Mouse (Mus musculus) lung, adult 2 months (tissue): ENCODE results near the gene Zbtb20. TPM values are rescaled to one million over a fixed set of nuclear protein-coding genes. Genes with fewer than 3 reads are reported as not detected.

ENCODE experiments used
- DNase-seq: peaks from one replicate; pipeline ENCODE4 v3.0.0; 2022
- H3K4me1 ChIP-seq: fragments of 200-500 bp; 2 replicates; pipeline ENCODE4 v1.6.1; 2011; ENCODE audit warnings: low read length; ENCODE audit not compliant: control insufficient read depth, insufficient read depth
- H3K4me3 ChIP-seq: fragments of 200-500 bp; replicated peaks from 2 replicates; pipeline ENCODE3; 2011; ENCODE audit warnings: low read depth, mild to moderate bottlenecking, control low read depth, low read length; ENCODE audit errors: extremely low read depth
- CTCF ChIP-seq: fragments of 200-500 bp; IDR thresholded peaks from 2 replicates; pipeline ENCODE4 v1.5.1; 2011; ENCODE audit warnings: mild to moderate bottlenecking, low read length, control low read depth; ENCODE audit not compliant: insufficient read depth
- POLR2A ChIP-seq: fragments of 200-500 bp; IDR thresholded peaks from 2 replicates; pipeline ENCODE4 v1.6.1; 2011; ENCODE audit warnings: low read depth, mild to moderate bottlenecking, control low read depth, low read length, borderline replicate concordance; ENCODE audit errors: extremely low read depth
- WGBS: fragments of 180-500 bp; shearing (Covaris S2); methylation state at CpG from one replicate; pipeline ENCODE4 v1.1.7; 2018; 5-methylcytosine and 5-hydroxymethylcytosine counted together
- polyA plus RNA-seq: library from polyadenylated mRNA; depleted of rRNA; stranded (reverse); fragments of >200 nt; gene quantifications from 2 replicates; pipeline ENCODE4 v1.2.3, GENCODE M21; 2012

Zbtb20 gene
- polyA plus RNA-seq, 1 experiment, result 30.7 TPM

DNA sequence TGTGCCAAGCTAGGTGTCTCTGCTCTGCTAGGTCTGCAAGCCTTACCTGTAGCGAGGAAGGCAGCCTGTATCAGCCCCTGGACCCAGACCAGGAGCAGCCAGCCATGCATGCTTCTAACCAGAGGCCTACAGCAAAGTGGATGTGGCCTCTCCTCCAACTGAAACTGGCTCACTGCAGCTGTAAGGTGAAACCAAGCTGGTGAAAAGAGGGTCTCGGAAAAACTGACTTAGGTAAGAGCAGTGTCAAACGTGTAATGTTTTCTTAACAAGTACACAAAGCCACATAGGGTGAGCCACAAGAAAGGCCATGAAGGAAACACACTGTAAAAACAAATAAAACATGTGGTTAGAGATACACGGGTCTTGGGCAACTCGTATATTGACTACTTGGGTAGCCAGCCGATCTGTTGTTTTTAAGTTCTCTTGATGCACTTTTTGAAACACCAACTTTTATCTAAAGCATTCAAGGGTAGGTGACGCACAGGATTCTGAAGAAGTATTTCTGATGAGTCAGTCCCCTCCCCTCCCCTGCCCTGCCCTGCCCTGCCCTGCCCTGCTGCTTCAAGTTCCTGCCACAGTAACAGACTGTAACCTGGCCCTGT lies 788.4 kb downstream of the Zbtb20 start, which contains the start of gene Tigit:
Gene Tigit (minus strand): TSS at position 169 of the 602 bp plus-strand sequence.
- H3K4me3 ChIP-seq, result no peak within 1 kb of the TSS
- no peaks in the 10 kb centered on the region for H3K4me1 ChIP-seq
- TF ChIP-seq POLR2A (no peak), CTCF (no peak)
- no peak for DNase-seq
- 52% methylated on average over 7 of the region's 7 CpGs for WGBS

DNA sequence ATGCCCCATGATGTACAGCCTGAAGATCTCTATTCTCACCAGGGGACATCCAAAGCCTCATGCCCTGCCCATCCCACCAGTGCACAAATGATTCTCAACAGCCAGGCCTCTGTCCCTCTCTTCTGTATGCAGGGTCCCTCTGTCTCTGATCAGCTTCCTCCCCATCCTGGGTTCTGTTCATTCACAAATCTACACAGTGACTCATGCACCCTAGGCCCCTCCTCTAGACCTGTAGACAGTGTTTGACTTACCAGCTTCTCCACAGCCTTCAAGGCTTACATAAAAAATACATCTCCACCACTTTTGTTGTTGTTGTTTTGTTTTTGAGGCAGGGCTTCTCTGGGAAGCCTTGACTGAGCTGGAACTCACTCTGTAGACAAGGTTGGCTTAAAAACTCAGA lies 789.2 kb downstream of the Zbtb20 start:
- no peak for DNase-seq
- Histone ChIP-seq H3K4me3 (no peak overlapping the region), H3K4me1 (no peaks in the 10 kb centered on the region)
- TF ChIP-seq CTCF (no peak), POLR2A (no peak)

DNA sequence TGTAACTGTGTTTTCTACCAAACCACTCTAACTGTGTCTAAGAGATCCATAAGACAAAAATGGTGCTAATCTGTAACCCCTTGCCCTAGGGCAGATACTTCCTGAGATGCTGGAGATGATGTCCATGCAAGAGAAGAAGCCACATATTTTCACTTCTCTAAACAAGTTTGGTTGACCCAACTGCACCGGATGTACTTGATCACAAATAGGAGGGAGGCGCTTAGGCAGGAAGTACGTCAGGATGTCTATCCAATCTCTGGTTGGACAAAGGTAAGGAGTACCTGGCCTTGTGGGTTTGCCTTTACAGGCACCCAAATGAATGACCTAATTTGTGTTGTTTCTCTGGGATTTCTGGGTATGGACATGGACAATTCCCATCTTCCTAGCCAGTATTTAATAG lies 792.6 kb downstream of the Zbtb20 start:
- TF ChIP-seq POLR2A (no peak), CTCF (no peak)
- WGBS, result 85% methylated on average over 3 of the region's 3 CpGs
- H3K4me1 ChIP-seq, result no peaks in the 10 kb centered on the region
- DNase-seq, result no peak
- H3K4me3 ChIP-seq, result no peak overlapping the region

DNA sequence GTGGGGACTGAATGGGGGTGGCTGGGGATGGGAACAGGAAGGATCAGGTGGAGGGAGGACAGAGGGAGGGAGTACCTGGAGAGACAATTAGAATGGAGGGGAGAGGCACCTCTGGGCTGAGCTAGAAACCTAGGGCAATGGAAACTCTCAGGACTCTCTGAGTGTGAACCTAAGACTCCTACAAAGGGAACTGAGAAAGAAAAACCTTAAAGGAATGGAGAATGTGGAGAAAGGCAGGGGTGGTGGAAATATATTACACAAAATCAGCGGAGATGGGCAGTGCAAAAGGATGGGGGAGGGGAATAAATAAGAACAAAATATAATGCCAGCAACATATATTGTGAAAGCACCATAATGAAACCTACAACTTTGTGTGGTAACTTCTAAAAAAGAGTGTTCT lies 796.3 kb downstream of the Zbtb20 start:
- H3K4me1 ChIP-seq, result no peaks in the 10 kb centered on the region
- TF ChIP-seq POLR2A (no peak), CTCF (no peak)
- DNase-seq, result no peak
- no peak overlapping the region for H3K4me3 ChIP-seq
- WGBS, result 90% methylated on average over 1 of the region's 1 CpGs

DNA sequence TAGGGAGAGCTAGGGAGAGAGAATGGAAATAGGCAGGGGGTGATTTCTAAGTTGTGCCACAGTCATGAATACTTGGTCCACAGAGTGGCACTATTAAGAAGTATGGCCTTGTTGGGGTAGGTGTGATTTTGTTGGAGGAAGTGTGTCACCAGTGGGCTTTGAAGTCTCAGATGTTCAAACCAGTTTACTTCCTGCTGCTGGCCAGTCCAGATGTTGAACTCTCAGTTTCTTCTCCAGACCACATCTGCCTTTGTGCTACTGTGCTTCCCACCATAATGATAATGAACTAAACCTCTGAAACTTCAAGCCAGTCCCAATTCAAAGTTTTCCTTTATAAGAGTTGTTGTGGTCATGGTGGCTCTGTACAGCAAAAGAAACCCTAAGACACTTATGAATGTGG lies 797.0 kb downstream of the Zbtb20 start:
- no peaks in the 10 kb centered on the region for H3K4me1 ChIP-seq
- H3K4me3 ChIP-seq, result no peak overlapping the region
- DNase-seq, result no peak
- no peak for TF ChIP-seq CTCF
- TF ChIP-seq POLR2A, result no peak

DNA sequence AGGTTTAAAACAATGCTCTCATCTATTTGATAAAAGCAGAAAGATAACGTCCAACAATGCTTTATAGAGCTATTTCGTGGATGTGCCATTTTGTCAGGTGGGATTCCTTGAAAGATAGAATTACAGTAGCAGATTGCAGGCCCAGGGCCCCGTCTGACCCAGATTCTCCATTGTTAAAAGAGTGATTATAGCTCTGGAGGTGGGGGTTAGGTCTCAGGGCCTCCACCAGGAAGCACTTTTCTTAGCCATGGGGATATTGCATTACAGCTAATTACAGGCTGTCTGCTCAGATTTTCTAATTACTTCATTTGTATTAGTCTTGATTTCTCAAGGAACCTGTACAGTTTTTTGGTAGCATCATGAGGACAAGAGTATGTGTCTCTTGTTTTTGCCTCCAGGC lies 798.7 kb downstream of the Zbtb20 start:
- Histone ChIP-seq H3K4me3 (no peak overlapping the region), H3K4me1 (no peaks in the 10 kb centered on the region)
- no peak for TF ChIP-seq CTCF
- no peak for TF ChIP-seq POLR2A
- WGBS, result 74% methylated on average over 3 of the region's 3 CpGs
- no peak for DNase-seq

DNA sequence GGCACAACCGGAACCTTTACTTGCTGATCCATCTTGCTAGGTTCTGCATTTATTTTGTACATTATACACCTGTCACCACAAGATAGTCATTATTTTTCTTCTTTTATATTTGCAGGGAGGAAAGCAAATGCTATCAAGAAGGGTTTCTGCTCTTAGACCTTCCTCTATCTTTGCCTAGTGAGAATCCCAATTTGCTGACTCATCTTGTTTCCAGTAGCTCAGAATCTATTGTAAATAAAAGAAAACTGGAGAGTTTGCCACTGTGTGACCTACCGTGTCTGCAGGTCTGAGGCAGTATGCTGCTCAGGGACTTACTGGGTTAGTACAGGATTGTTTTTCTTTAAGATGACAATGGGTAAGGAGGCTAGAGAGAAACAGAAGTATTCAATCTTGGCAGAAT lies 812.3 kb downstream of the Zbtb20 start:
- TF ChIP-seq CTCF (no peak), POLR2A (no peak)
- WGBS, result 65% methylated on average over 2 of the region's 2 CpGs
- Histone ChIP-seq H3K4me3 (no peak overlapping the region), H3K4me1 (no peaks in the 10 kb centered on the region)
- no peak for DNase-seq

DNA sequence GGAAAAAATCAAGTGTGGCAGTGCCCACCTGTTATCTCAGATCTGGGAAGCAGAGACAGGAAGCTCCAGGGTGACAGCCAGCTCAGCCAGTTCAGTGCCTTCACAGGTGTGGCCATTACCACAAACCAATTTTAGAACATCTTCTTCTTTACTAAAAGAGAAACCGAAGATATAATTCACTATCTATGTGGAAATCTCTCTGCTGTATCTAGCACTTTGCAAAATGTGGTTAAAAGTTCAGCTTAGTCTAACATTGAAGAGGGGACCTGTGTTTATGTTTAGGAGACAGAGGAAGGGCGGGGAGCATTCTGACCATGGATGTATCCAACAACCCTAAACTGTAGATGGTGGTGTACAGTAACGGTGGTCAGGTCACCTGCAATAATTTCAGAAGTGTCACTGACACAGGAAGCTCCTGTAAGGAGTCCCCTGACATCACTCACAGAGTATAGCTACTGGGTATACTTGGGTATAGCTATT lies 814.6 kb downstream of the Zbtb20 start:
- 73% methylated on average over 3 of the region's 3 CpGs for WGBS
- H3K4me1 ChIP-seq, result no peaks in the 10 kb centered on the region
- no peak for TF ChIP-seq CTCF
- no peak for TF ChIP-seq POLR2A
- no peak for DNase-seq
- no peak overlapping the region for H3K4me3 ChIP-seq

DNA sequence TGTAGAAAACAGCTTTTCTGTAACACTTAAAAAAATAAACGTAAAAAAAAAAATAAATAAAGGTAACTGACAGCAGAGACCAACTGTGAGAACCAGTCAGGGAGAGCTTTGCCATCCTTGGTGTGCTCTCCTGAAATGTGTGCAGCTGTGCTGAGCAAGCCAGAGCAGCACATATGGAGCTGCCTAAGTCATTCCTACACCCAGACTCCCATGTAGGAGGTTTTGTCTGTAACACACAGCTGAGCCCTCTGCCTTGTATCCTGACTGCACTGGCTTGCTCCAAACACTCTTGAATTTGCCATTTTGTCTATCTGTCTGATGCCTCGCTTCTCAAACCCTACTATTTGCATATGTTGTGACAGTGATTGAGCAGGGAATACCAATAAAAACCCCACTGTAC lies 815.2 kb downstream of the Zbtb20 start:
- 79% methylated on average over 2 of the region's 2 CpGs for WGBS
- TF ChIP-seq POLR2A (no peak), CTCF (no peak)
- Histone ChIP-seq H3K4me3 (no peak overlapping the region), H3K4me1 (no peaks in the 10 kb centered on the region)
- no peak for DNase-seq

DNA sequence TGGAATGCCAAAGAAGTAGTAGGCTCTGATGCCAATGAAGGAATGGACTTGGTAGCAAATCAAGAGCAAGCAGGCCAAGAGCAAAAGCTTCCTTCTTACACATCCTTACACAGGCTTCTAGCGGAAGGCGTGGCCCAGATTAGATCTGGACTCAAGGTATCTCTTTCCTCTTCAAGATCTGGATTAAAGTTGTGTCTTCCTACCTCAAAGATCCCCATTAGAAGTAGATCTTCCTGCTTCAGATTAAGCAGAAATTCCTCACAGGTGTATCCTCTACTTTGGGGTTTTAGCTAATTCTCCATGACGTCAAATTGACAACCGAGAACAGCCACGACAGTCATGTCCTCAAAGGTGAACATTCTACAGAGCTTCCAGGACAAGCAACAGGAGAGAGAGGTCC lies 816.1 kb downstream of the Zbtb20 start:
- DNase-seq, result no peak
- no peak for TF ChIP-seq CTCF
- TF ChIP-seq POLR2A, result no peak
- Histone ChIP-seq H3K4me3 (no peak overlapping the region), H3K4me1 (no peaks in the 10 kb centered on the region)
- 97% methylated on average over 5 of the region's 5 CpGs for WGBS
